Mouse (Mus musculus) retina, embryonic 14.5 days (tissue): ENCODE data around the gene Skint5.

ENCODE experiments used
- DNase-seq: peaks from one replicate; pipeline ENCODE4 v3.0.0-alpha.2; 2015; ENCODE audit warnings: low spot score

The Skint5 gene

DNA sequence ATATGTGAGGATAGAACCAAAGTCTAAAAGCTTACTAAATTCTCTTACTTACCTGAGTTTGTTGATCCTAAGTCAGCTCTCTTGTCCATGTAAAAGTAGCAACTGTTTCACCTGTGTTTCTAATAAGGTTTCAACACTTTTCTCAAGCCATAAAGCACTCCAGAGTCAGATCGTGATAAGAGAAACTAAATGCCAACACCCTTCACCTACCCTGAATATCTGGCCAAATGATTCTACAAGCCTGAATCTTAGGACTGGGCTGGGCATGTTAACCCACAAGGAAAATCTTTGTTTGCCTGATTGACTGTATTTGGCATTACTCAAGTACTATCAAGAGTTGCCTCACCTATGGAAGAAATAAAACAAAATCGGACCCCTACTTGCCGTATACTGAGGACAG, at the start of gene Skint5:
Skint5 (minus strand) TSS at position 101 of the 400 bp plus-strand sequence.
- DNase-seq: no peak

GRCm38 (mm10) chr4:113957343-113957742, 42.0 kb downstream of the Skint5 start:
- DNase-seq: no peak

GRCm38 (mm10) chr4:113764182-113764581, 235.1 kb downstream of the Skint5 start:
- DNase-seq: no peak

DNA sequence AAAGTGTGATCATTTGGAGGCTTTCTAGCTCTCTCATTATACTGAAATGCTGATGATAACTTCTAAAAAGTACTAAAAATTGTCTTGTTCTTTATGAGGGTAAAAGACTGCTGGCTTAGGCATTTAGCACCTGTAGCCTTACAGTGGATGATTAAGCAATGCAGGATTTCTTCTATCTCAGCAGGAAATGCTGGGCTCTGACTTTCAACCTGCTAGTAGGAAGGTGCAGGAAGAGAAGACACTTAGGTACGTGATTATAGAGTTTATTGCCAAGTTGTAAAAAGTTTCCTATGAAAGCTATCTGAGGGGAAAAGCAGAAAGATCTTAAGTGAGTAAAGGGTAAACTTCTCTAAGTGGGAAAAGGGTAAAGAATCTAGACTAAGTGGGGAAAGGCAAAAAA, 235.6 kb downstream of the Skint5 start:
- no peak for DNase-seq

- DNase-seq: peak; percentile 58
These were observed 551.1 kb downstream of the Skint5 start for GRCm38 (mm10) chr4:113448230-113448629.
